Mouse (Mus musculus) limb, embryonic 14.5 days (tissue): ENCODE data around the gene Pkdrej. TPM values are rescaled to one million over a fixed set of nuclear protein-coding genes. Genes with fewer than 3 reads are reported as not detected.

Experiments
- ATAC-seq: fragments of 200-750 bp; cut with Nextera tagmentation; 2 replicates; pipeline ENCODE4 v1.8.0; 2017; ENCODE audit warnings: low read depth, moderate number of reproducible peaks, moderate TSS enrichment; ENCODE audit not compliant: low FRiP score
- DNase-seq: peaks from one replicate; pipeline ENCODE4 v3.0.0-alpha.2; 2015; ENCODE audit warnings: low spot score
- H3K27ac ChIP-seq: fragments of 300-500 bp; sonication (generic); replicated peaks from 2 replicates; pipeline ENCODE4 v1.5.1; 2014; ENCODE audit warnings: low read depth, mild to moderate bottlenecking, low read length, moderate library complexity, mixed read lengths
- H3K27me3 ChIP-seq: fragments of 300-500 bp; sonication (generic); 2 replicates; pipeline ENCODE4 v1.6.1; 2014; ENCODE audit warnings: low read length, mixed read lengths; ENCODE audit not compliant: control insufficient read depth, insufficient read depth
- H3K36me3 ChIP-seq: fragments of 300-500 bp; sonication (generic); 2 replicates; pipeline ENCODE4 v1.6.1; 2014; ENCODE audit warnings: mild to moderate bottlenecking, low read length, moderate library complexity, mixed read lengths; ENCODE audit not compliant: control insufficient read depth, insufficient read depth
- H3K4me1 ChIP-seq: fragments of 300-500 bp; sonication (generic); 2 replicates; pipeline ENCODE4 v1.6.1; 2014; ENCODE audit warnings: antibody characterized with exemption, low read length, mixed read lengths; ENCODE audit not compliant: control insufficient read depth, insufficient read depth
- H3K4me2 ChIP-seq: fragments of 300-500 bp; sonication (generic); replicated peaks from 2 replicates; pipeline ENCODE4 v1.6.1; 2014; ENCODE audit warnings: low read depth, mild to moderate bottlenecking, low read length, moderate library complexity; ENCODE audit not compliant: severe bottlenecking
- H3K4me3 ChIP-seq: fragments of 300-500 bp; sonication (generic); replicated peaks from 2 replicates; pipeline ENCODE4 v1.5.1; 2014; ENCODE audit warnings: low read length
- H3K9ac ChIP-seq: fragments of 300-500 bp; sonication (generic); 2 replicates; pipeline ENCODE4 v1.6.1; 2014; ENCODE audit warnings: mild to moderate bottlenecking, low read depth, low read length, moderate library complexity; ENCODE audit not compliant: severe bottlenecking
- H3K9me3 ChIP-seq: fragments of 300-500 bp; sonication (generic); 2 replicates; pipeline ENCODE4 v1.6.1; 2016; ENCODE audit warnings: low read length; ENCODE audit not compliant: control insufficient read depth
- POLR2A ChIP-seq: fragments of 200-500 bp; IDR thresholded peaks from 2 replicates; pipeline ENCODE4 v1.8.0; 2012; ENCODE audit warnings: inconsistent platforms, mild to moderate bottlenecking, moderate library complexity, borderline replicate concordance; ENCODE audit not compliant: insufficient read depth, insufficient read length; ENCODE audit errors: extremely low read depth
- WGBS: fragments of 180-500 bp; shearing (Covaris S2); extraction: QIAGEN DNeasy Blood & Tissue Kit; methylation state at CpG from one replicate; pipeline ENCODE4 v1.1.7; 2014; 5-methylcytosine and 5-hydroxymethylcytosine counted together
- polyA plus RNA-seq, 2 experiments: library from polyadenylated mRNA; depleted of rRNA in 1 of 2; stranded (reverse) in 1 of 2; unstranded in 1 of 2; fragments of >200 nt; fragmentation: Nextera tagmentation in 1 of 2; extraction: Ambion mirVana in 1 of 2; gene quantifications; 2 replicates each; pipeline versions ENCODE4 v1.2.1 to v1.2.3; 2012 to 2014

The Pkdrej gene
- polyA plus RNA-seq, 2 experiments: 0.25 to 0.38 TPM

DNA sequence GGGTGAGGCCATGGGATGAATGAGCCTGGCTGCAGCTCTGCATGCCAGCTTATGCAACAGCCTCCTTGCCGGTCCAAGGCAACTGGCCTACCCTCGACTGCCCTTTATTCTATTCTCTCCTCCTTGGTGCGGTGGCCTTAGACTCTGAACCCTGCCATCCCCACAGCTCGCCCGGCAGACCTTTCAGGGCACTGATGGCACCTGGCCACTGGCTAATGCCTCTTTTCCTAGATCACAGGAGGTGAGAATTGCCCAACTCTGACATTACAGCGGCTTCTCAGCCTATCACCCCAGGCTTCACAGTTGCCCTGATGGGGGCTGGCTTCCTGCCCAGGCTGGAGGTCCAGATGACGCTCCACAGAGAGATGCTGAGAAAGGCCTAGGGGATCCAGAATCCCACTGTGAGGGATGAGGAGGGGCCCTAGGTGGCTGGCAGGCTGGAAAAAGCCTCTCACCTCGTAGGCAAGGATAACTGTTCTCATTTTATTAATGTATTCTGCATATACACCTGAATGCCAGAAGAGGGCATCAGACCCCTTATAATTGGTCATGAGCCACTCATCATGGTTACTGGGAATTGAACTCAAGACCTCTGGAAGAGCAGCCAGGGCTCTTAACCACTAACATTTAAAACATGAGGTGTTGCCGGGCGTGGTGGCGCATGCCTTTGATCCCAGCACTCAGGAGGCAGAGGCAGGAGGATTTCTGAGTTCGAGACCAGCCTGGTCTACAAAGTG, 30.3 kb upstream of the Pkdrej start:
- ATAC-seq (no peak), DNase-seq (no peak)
- Histone ChIP-seq H3K9me3 (no peaks in the 10 kb centered on the region), H3K9ac (no peak overlapping the region), H3K36me3 (no peaks in the 10 kb centered on the region), H3K4me1 (no peaks in the 10 kb centered on the region), H3K27me3 (no peaks in the 10 kb centered on the region), H3K27ac (no peak overlapping the region), H3K4me2 (no peak overlapping the region), H3K4me3 (no peak overlapping the region)
- TF ChIP-seq POLR2A: no peak
- WGBS: 82% methylated on average over 12 of the region's 12 CpGs

DNA sequence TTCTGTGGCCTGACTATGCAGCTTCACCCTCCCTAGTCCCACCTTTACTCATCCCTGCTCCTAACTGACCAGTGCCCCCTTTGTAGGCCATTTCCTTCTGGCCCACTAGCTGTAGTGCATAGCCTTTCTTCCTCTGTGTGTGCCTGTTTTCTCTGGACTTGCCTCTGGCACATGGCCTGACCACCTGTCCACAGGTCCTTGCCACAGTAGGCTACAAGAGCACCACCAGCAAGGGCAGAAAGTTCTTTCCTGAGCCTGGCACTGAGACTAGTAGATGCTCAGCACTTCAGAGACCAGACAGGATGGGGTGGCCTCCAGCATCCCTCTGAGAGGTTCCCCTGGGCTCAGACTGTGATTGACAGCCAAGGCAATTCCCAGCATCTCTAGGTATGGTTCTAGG, 23.5 kb upstream of the Pkdrej start:
- DNase-seq (no peak), ATAC-seq (no peak)
- TF ChIP-seq POLR2A: no peak
- Histone ChIP-seq H3K27me3 (no peaks in the 10 kb centered on the region), H3K9ac (no peak overlapping the region), H3K27ac (no peak overlapping the region), H3K4me2 (no peak overlapping the region), H3K36me3 (0 out of 2 replicates have a peak, but pooled peaks cover 4% of the 10 kb centered on the region), H3K4me3 (no peak overlapping the region), H3K9me3 (no peaks in the 10 kb centered on the region), H3K4me1 (no peaks in the 10 kb centered on the region)

DNA sequence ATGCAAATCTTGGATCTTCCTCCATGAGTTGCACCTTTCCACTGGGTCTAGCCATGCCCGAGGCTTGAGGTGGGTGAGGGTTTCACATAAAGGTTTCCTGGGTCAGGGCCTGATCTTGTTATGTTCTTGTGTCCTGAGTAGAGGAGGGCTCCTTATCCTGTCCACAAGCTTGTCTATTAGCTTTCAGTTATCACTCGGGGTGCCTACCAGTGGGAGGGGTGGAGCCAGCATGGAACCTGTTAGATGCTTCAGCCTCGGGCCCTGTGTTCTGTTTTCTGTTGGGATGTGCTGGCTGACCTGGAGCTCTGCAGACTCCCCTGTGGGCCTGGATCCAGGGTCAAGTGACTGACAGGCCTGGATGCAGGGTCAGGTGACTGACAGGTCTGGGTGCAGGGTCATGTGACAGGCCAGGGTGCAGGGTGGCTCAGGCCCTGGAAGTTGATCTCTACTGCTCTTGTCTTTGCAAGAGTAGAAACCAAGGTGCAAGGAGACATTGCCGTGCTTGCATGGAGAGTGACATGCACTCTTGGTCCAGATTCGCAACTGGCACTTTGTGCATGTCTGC, 20.3 kb upstream of the Pkdrej start:
- WGBS: 84% methylated on average over 5 of the region's 5 CpGs
- no peak for ATAC-seq
- no peaks in the 10 kb centered on the region for H3K9me3 ChIP-seq

DNA sequence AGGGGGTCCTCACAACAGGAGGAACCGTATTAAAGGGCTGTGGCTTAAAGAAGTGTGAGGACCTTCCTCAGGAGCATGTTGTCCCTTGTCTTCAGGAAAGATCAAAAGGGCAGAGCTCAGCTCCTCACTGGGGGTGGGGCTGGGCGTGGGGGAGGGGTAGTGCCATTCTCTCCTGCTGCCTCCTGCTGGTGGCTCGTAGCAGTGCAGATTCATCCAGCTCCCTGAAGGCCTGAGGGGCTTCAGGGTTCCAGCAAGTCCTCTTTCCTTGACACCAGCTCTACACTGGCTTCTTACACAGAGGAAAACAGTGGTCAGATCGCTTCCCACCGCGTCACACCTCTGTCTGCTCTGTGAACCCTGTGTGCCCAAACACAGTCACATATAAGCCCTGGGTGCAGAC, 19.4 kb upstream of the Pkdrej start:
- 0 out of 2 replicates have a peak, but pooled peaks cover 6% of the 10 kb centered on the region for H3K36me3 ChIP-seq
- no peak for DNase-seq
- ATAC-seq: no peak
- no peak overlapping the region for H3K4me2 ChIP-seq
- no peaks in the 10 kb centered on the region for H3K27me3 ChIP-seq
- H3K9ac ChIP-seq: no peak overlapping the region
- no peaks in the 10 kb centered on the region for H3K9me3 ChIP-seq
- H3K4me3 ChIP-seq: no peak overlapping the region
- no peaks in the 10 kb centered on the region for H3K4me1 ChIP-seq
- WGBS: 33% methylated on average over 6 of the region's 6 CpGs
- H3K27ac ChIP-seq: no peak overlapping the region
- no peak for TF ChIP-seq POLR2A

More for the DNA sequence above, 20.3 kb upstream of the Pkdrej start:
- no peak overlapping the region for H3K4me2 ChIP-seq
- no peak overlapping the region for H3K4me3 ChIP-seq
- no peak for TF ChIP-seq POLR2A
- H3K9ac ChIP-seq: no peak overlapping the region
- H3K4me1 ChIP-seq: no peaks in the 10 kb centered on the region
- no peak overlapping the region for H3K27ac ChIP-seq
- no peak for DNase-seq
- H3K36me3 ChIP-seq: 0 out of 2 replicates have a peak, but pooled peaks cover 4% of the 10 kb centered on the region
- no peaks in the 10 kb centered on the region for H3K27me3 ChIP-seq

DNA sequence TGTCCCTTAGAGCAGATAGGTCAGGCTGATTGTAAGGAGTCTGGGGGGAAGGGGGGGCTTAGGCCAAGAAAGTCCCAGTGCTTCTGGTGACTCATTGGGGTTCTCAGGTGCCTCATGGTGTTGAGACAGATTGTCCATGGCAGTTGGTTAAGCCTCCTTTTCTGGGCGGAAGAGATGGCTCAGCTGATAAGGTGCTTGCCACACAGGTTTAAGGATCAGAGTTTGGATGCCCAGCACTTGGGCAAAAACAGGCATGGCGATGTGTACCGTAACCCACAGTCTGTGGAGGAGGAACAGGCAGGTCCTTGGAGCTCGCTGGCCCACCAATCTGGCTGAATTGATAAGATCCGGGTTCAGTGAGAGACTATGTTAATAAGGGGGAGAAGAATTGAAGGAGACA, 15.4 kb upstream of the Pkdrej start:
- no peak for TF ChIP-seq POLR2A
- Histone ChIP-seq H3K4me1 (peaks cover 4% of the 10 kb centered on the region), H3K9ac (no peak overlapping the region), H3K27ac (no peak overlapping the region), H3K4me2 (no peak overlapping the region), H3K4me3 (no peak overlapping the region), H3K27me3 (no peaks in the 10 kb centered on the region), H3K36me3 (0 out of 2 replicates have a peak, but pooled peaks cover 5% of the 10 kb centered on the region), H3K9me3 (no peaks in the 10 kb centered on the region)
- ATAC-seq (no peak), DNase-seq (no peak)
- WGBS: 93% methylated on average over 5 of the region's 5 CpGs
